Mouse (Mus musculus) erythroblast, adult 5-6 weeks (primary cell): Measurements from ENCODE around the gene Cenpb. TPM values are rescaled to one million over a fixed set of nuclear protein-coding genes. Genes with fewer than 3 reads are reported as not detected.

Source experiments
- ATAC-seq: replicated peaks from 2 replicates; pipeline ENCODE4 v1.8.0; 2016; ENCODE audit warnings: moderate number of reproducible peaks, mild to moderate bottlenecking, moderate TSS enrichment, inconsistent platforms; ENCODE audit not compliant: poor library complexity, low FRiP score, severe bottlenecking
- total RNA-seq, 2 experiments: library from RNA; stranded (forward) in 1 of 2; stranded (reverse) in 1 of 2; fragments of 150-400 nt in 1 of 2; fragments of 200-764, 138-1000 nt in 1 of 2; gene quantifications; 2 replicates each; pipeline versions ENCODE4 v1.2.3 to v1.2.4; 2015 to 2017; ENCODE audit warnings: low replicate concordance in 2 of 2

The Cenpb gene
- total RNA-seq, 2 experiments from 2014 or later, result 0.96 to 6.4 TPM

- peak; percentile 89 for ATAC-seq
These were observed 37.3 kb downstream of the Cenpb start for GRCm38 (mm10) chr2:131142592-131142991.

GRCm38 (mm10) chr2:131141336-131141986, 38.4 kb downstream of the Cenpb start:
- ATAC-seq, result no peak

GRCm38 (mm10) chr2:131140533-131140905, 39.3 kb downstream of the Cenpb start:
- no peak for ATAC-seq

DNA sequence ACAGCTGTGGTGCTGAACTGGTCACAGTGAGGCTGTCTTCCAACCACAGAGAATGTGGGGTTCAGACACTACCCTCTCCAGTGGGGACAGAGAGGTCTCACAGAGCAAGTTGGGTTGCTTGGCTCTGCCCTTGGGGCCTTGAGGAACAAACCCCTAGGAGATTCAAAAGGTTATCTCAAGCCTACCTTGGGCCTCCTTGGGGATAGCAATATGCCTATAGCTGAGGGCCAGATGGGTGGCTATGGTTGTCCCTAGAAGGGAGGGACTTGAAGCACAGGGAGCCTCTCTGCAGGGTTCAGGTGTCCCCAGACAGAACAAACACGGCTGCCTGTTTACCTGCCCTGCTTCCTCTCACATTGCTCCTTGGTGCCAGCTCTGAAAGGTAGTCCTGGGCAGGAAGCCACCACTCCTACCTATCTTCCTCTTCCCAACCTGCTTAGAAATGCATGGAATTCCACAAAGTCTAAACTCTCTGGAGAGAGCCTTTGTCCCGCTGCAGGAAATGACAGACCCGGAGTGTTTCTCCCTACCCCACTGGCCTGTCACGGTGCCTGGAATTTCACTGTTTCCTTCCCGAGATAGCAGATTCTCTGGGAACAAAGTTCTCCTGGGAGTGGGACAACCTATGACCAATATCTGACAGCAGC, 39.9 kb downstream of the Cenpb start:
- ATAC-seq, result no peak

GRCm38 (mm10) chr2:131139287-131139686, 40.6 kb downstream of the Cenpb start:
- no peak for ATAC-seq

DNA sequence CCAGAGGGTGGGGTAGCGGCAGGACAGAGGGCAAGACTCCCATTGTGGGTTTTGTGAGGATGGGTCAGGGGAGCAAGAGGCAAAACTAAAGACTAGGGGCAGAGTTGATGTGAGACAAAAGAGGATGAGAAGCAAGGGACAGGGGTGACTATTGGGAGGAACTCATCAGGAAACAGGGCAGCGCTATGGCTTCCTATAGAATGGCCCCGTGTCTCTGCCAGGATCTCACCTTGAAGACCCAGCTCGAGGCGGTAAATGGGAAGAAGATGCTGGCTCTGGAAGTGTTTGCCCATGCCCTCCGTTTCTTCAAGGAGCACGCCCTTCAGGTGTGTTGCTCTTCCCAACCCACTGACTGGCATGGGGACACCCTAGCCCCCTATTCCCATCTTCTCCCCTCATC, 41.1 kb downstream of the Cenpb start:
- ATAC-seq, result no peak

GRCm38 (mm10) chr2:131138296-131138695, 41.6 kb downstream of the Cenpb start:
- no peak for ATAC-seq

DNA sequence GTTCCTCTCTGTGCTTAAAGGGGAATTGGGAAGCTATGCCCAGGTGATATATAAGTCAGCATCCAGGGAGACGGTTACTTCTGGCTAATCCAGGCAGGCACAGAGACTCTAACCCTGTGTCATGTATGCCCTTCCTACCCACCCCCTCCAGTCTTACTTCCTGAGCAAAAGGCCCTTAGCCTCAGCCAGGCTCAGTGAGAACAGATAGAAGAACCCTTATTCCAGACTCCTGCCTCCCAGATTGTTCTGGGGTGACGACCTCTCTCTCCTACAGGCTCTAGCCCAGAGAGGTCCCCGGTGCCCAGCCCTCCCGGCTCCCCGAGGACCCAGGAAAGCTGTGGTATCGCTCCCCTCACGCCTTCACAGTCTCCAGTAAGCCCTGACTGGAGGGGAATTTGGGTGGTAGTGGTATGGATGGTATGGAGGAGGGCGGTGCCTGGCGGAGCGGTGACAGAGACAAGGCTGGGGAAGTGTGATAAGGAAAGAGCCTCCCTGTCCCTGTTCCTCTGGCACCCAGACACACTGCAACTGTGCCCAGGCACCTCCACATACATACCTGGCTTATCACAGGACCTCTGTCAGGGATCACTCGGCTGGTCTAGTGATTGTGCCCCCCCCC, 44.2 kb downstream of the Cenpb start:
- peak; percentile 92 for ATAC-seq

DNA sequence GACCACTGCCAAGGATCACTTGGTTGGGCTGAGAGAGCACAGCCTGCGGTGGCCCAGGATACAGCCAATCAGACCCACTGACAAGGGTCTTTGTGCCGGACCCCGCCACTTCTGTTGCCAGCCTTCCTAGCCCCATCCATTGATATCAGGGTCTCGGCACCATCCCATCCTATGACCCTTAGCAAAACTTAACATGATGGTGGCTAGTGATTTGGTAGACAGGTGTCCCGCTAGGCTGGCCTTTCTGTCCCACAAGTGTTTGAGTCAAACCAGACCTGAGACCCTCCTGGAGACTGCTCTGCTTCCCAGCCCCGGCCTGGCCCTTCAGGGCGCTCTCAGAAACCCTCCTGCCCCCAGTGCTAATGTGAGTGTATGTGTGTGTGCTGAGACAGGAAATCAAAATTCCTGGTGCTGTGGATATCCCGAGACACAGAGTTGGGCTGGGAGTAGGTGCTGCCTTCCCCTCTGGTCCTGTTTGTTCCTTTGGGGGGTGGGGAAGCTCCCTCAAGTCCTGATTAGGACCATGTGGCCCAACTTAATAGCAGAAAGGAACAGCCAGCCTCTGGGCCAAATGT, 45.0 kb downstream of the Cenpb start:
- no peak for ATAC-seq

DNA sequence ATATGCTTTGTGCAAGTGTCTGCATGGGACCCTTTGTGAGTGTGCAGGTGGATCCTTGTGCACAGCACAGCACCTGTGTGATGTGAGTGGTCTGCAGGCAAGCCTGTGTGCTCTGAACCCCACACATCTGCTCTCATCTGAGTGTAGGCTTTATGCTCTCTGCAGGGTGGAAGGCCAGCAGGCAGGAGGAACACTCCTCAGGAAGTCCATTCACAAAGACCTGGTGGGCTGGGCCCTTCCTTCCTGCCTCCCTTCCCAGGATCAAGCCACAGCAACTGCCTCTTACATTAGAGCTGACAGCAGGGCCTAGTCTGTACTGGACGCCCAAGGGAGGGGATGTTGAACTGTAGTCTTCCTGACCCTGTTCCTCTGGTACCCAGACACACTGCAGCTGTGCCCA, 45.5 kb downstream of the Cenpb start:
- no peak for ATAC-seq

DNA sequence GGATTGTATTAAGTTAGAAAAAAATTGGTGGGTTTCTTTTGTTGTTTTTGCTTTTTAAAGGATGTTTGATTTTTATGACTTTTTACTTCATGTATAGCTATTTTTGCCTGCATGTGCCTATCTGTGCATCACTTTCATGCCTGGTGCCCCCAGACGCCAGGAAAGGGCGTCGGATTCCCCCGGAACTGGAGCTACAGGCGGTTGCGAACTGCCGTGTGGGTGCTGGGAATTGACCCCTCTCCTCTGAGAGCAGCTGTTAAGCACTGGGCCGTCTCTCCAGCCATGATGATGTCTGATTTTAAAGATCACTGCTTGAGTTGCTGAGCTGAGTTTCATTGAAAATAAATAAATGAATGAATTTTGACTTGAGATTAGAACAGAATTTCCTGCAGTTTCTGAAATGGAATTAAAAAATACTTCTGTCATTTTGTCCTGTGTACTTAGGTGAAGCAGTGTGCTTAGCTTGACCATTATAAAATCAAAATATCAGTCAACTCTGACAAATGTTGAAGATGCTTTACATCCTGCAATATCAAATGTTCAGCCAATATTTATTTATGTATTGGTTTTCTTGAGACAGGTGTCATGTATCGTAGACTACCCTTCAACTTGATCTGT, 46.8 kb downstream of the Cenpb start, which contains the start of gene Gm11037:
Gm11037 (plus strand) TSS at position 568 of the 618 bp plus-strand sequence.
- no peak for ATAC-seq

GRCm38 (mm10) chr2:131132111-131132888, 47.6 kb downstream of the Cenpb start:
- no peak for ATAC-seq

DNA sequence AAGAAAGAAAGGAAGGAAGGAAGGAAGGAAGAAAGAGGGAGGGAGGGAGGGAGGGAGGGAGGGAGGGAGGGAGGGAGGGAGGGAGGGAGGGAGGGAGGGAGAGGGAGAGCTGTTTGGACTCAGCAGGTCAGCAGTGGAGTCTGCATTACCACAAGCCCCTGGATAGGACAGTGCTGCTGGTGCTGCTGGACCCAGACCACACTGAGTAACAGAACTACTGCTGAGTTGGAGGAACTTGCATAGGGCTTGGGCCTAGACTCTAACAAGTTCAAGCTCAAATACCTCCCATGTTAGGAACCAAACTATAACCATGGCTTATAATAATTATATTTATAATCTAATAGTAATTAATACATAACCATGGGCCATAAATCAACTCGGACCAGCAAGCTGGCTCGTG, 49.0 kb downstream of the Cenpb start:
- no peak for ATAC-seq

DNA sequence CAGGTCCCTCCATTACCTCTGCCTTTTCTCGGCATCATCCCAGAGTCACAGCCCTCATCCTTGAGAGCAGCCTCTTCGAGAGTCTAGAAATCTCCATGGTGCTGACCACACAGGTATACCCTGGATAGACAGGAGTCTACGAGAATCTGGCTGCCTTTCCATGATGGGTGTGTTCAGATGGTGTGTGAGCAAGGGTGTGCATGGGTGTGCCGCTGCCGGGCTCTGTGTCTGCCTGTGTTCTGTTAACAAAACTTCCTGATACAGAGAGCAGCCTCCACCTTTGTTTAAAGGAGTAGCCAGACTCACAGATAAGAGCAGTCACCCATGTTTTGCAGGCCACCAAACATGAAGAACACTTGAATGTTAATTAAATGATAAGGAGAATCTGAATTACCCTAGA, 50.0 kb downstream of the Cenpb start:
- peak; percentile 71 for ATAC-seq

GRCm38 (mm10) chr2:131128636-131129157, 51.2 kb downstream of the Cenpb start:
- no peak for ATAC-seq

- no peak for ATAC-seq
These were observed 51.7 kb downstream of the Cenpb start for GRCm38 (mm10) chr2:131128211-131128610.

DNA sequence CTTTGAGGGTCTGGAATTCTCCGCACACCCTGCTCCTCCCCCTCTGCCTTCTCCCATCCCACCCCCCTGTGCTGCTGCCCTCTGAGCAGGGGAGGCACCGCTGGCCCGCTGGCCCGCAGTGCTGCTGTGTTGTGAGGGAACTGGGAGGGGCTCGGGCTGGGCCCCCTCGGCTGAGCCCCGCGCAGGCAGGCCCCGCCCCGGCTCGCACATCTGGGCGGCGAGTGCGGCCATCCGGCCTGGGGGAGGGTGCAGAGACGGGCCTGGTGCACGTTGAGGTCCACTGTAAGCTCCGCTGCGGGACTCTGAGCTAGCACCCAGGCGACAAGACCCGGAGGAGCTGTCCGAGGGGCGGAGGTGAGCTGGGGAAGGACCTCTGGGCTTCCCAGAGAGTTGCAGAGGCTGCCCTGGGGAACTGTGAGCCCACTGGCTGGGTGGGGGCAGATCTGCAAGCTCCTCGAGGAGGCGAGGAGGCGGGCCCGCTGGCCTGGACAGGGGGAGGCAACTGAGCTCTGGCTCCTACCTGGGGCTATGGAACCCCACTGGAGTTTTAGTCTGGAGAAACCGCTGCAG, 52.6 kb downstream of the Cenpb start, which contains the start of gene Hspa12b:
Hspa12b (plus strand) TSS at position 120 of the 570 bp plus-strand sequence.
- no peak for ATAC-seq

GRCm38 (mm10) chr2:131125964-131126815, 53.7 kb downstream of the Cenpb start:
- ATAC-seq, result no peak; the same call in 1 of the 2 replicates
